Mouse (Mus musculus) heart, embryonic 12.5 days (tissue): Measurements from ENCODE around the gene Mast4. TPM values are rescaled to one million over a fixed set of nuclear protein-coding genes. Genes with fewer than 3 reads are reported as not detected.

ENCODE experiments used
- ATAC-seq: fragments of 200-750 bp; cut with Nextera tagmentation; 2 replicates; pipeline ENCODE4 v1.8.0; 2017; ENCODE audit warnings: moderate TSS enrichment, moderate library complexity; ENCODE audit not compliant: insufficient number of reproducible peaks, low FRiP score
- H3K27ac ChIP-seq: fragments of 300-500 bp; sonication (generic); 2 replicates; pipeline ENCODE4 v1.5.1; 2016; ENCODE audit warnings: mild to moderate bottlenecking, moderate library complexity; ENCODE audit not compliant: poor library complexity, severe bottlenecking
- H3K27me3 ChIP-seq: fragments of 300-500 bp; sonication (generic); replicated peaks from 2 replicates; pipeline ENCODE4 v1.6.1; 2016; ENCODE audit warnings: mild to moderate bottlenecking, moderate library complexity
- H3K36me3 ChIP-seq: fragments of 300-500 bp; sonication (generic); 2 replicates; pipeline ENCODE4 v1.6.1; 2016; ENCODE audit warnings: mild to moderate bottlenecking, moderate library complexity
- H3K4me1 ChIP-seq: fragments of 300-500 bp; sonication (generic); replicated peaks from 2 replicates; pipeline ENCODE4 v1.6.1; 2016; ENCODE audit warnings: mild to moderate bottlenecking
- H3K4me2 ChIP-seq: fragments of 300-500 bp; sonication (generic); 2 replicates; pipeline ENCODE4 v1.6.1; 2016; ENCODE audit warnings: mild to moderate bottlenecking, moderate library complexity
- H3K4me3 ChIP-seq: fragments of 300-500 bp; sonication (generic); 2 replicates; pipeline ENCODE4 v1.5.1; 2016; ENCODE audit warnings: mild to moderate bottlenecking
- H3K9ac ChIP-seq: fragments of 300-500 bp; sonication (generic); 2 replicates; pipeline ENCODE4 v1.6.1; 2016; ENCODE audit warnings: mild to moderate bottlenecking, moderate library complexity
- H3K9me3 ChIP-seq: fragments of 300-500 bp; sonication (generic); replicated peaks from 2 replicates; pipeline ENCODE4 v1.6.1; 2016; ENCODE audit warnings: mild to moderate bottlenecking, moderate library complexity
- WGBS: fragments of 180-500 bp; shearing (Covaris S2); methylation state at CpG from one replicate; pipeline ENCODE4 v1.1.7; 2016; 5-methylcytosine and 5-hydroxymethylcytosine counted together
- polyA plus RNA-seq: library from polyadenylated mRNA; unstranded; fragments of >200 nt; fragmentation: Nextera tagmentation; extraction: Ambion mirVana; gene quantifications from 2 replicates; pipeline ENCODE4 v1.2.1, GENCODE M21; 2016

Mast4 gene
- polyA plus RNA-seq, 1 experiment from 2014 or later: 52.1 TPM

DNA sequence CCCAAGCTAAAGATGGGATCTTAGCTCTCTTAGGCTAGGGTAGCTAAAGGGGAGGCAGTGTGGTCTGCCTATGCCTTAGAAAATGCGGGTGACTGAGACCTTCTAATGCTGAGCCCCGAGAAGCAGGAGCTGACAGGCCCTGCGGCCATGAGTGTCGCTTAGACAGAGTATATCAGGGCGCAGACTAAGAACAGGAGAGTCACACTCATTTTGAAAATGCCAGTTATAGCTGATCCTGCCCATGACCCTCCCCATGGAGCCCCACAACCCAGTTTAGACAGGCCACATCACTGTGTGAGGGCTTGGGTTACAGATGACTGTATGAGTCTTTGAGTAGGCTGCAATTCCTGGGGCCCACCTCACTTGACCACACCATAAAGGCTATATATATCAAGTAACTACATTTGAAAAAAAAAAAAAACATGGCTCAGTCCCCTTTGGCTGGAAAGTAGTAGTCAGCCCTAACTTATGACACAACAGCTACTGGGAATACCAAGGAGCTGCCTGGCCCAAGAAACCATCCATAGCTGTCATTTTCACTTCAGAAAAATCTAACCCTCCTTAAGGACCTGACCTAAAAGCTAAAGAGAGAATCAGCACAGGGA is 460.8 kb downstream of the Mast4 start:
- 88% methylated on average over 5 of the region's 5 CpGs for WGBS
- H3K9ac ChIP-seq: no peak overlapping the region
- peak overlapping the region; percentile 47; the same call in 1 of the 2 replicates for H3K27ac ChIP-seq
- H3K9me3 ChIP-seq: 0 out of 2 replicates have a peak, but pooled peaks cover under 1% of the 10 kb centered on the region
- no peaks in the 10 kb centered on the region for H3K27me3 ChIP-seq
- H3K4me1 ChIP-seq: peaks cover 73% of the 10 kb centered on the region
- peaks cover under 1% of the 10 kb centered on the region; the same call in 1 of the 2 replicates for H3K36me3 ChIP-seq
- H3K4me3 ChIP-seq: no peak overlapping the region
- H3K4me2 ChIP-seq: no peak overlapping the region
- ATAC-seq: no peak

DNA sequence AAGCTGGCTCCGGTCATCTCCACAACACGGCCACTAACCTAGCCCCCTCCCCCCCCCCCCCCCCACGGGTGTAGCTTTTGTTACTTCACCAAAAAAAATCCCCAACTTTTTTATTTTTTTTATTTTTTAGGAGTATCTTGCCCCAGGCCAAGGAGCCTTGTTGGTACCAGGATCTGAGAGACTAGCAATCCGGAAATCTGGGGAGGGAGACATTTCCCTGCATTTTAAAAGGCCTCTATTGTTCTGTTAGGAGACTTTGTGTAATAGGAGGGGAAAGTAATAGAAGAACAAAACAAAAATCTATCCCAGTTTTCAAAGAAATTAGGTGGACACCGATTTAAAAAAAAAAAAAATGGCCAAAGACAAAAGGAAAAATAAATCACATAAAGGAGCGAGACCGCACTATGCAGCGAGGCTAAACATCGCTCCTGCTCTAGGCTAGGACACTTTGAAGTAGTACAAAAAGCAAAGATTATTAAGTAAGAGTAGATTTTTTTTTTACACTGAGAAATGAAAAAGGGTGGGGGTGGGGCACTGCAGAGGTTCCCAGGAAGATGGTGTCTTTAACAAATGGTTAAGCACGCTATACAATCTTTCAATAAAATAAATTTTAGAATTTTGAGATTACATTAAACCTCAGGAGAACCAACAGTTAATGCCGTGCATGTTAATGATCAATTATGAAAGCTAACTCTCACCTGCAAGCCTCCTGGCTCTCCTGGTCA is 462.8 kb downstream of the Mast4 start:
- 78% methylated on average over 11 of the region's 11 CpGs for WGBS
- no peak for ATAC-seq
- no peak overlapping the region for H3K9ac ChIP-seq
- peaks cover 60% of the 10 kb centered on the region for H3K4me1 ChIP-seq
- H3K4me2 ChIP-seq: no peak overlapping the region
- 0 out of 2 replicates have a peak, but pooled peaks cover 3% of the 10 kb centered on the region for H3K9me3 ChIP-seq
- peaks cover 4% of the 10 kb centered on the region; the same call in 1 of the 2 replicates for H3K36me3 ChIP-seq
- H3K27me3 ChIP-seq: no peaks in the 10 kb centered on the region
- H3K27ac ChIP-seq: no peak overlapping the region
- H3K4me3 ChIP-seq: no peak overlapping the region

DNA sequence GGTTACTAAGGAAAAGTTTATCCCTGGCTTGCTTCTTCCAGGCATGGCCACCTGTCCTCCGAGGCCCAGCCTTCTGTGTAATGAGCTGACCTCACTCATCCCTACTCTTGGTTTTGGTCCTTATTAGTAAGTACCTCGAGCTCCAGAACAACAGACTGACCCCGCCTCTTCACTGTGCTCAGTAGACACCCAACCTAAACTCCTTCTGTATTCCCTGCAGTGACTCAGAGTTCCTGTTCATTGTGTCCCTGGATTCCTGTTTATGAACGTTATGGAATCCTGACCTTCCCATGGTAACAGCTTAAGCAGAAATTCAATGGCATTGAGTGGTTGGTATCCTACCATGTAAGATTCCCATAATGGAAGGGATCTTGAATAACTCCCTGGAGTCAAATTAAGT is 464.8 kb downstream of the Mast4 start:
- peaks cover 4% of the 10 kb centered on the region; the same call in 1 of the 2 replicates for H3K36me3 ChIP-seq
- no peak overlapping the region for H3K4me3 ChIP-seq
- H3K4me1 ChIP-seq: peaks cover 61% of the 10 kb centered on the region
- no peaks in the 10 kb centered on the region for H3K27me3 ChIP-seq
- no peak for ATAC-seq
- 0 out of 2 replicates have a peak, but pooled peaks cover 3% of the 10 kb centered on the region for H3K9me3 ChIP-seq
- no peak overlapping the region for H3K9ac ChIP-seq
- WGBS: 76% methylated on average over 4 of the region's 4 CpGs
- no peak overlapping the region for H3K27ac ChIP-seq
- no peak overlapping the region for H3K4me2 ChIP-seq

DNA sequence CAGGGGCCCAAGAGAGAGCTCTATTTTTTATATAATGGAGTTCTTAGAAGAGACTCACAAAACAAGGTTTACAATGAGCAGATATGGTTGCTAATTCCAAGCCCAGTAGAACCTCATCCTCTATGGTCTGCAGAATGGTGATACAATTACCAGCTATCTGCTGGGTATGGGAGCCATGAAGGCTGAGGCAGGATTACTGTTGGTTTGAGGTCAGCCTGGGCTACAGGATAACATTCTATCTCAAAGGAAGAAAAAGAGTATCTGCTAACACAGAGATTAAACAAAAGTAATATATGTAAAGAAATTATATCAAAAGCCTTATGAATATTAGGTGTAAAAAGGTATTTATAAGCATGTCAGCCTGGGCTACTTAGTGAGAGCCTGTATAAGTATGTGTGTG is 467.5 kb downstream of the Mast4 start:
- Histone ChIP-seq H3K36me3 (peaks cover 4% of the 10 kb centered on the region; the same call in 1 of the 2 replicates), H3K4me2 (peak overlapping the region; percentile 43; the same call in 1 of the 2 replicates), H3K9ac (no peak overlapping the region), H3K9me3 (0 out of 2 replicates have a peak, but pooled peaks cover 3% of the 10 kb centered on the region), H3K27me3 (no peaks in the 10 kb centered on the region), H3K4me1 (peaks cover 50% of the 10 kb centered on the region), H3K4me3 (no peak overlapping the region), H3K27ac (peak overlapping the region; percentile 81)
- no peak for ATAC-seq

DNA sequence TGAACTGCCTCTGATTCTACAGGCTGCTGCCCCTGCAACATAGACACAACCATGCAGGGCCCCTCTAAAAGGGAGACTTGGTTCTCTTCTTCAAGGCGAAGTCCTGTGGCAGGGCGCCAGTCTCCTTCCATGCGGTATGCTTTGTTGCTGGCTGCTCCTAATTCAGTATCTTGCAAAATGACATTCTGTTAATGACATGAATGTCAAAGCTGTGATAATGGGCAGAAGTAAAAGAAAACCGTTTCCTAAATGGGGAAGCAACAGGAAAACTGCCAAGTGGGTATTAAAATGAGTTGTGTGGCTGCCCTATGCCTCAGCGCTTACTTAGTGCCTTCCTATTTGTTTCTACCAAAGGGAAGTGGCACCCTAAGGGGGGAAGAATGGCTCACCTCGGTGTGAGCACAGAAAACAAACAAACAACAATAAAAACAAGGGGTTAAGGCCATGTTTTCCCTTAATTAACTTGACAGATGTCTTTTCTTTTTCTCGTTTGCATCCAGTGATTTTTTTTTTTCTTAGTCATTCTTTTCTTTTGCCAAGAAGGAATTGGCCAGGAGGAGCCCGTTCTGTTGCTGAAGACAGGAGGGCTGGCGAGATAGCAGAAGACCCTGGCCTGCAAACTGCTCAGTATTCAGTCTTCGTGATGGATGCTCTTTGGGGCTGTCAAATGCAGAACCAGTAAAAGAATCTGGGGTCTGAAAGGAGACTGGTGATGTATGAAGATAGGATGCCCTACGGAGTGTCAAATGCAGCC is 468.1 kb downstream of the Mast4 start:
- Histone ChIP-seq H3K4me3 (no peak overlapping the region), H3K9me3 (0 out of 2 replicates have a peak, but pooled peaks cover 3% of the 10 kb centered on the region), H3K4me2 (peak overlapping the region; percentile 43), H3K9ac (no peak overlapping the region), H3K4me1 (peaks cover 51% of the 10 kb centered on the region), H3K27me3 (no peaks in the 10 kb centered on the region), H3K27ac (peak overlapping the region; percentile 81), H3K36me3 (peaks cover 4% of the 10 kb centered on the region; the same call in 1 of the 2 replicates)
- ATAC-seq: peak; percentile 49; the same call in 1 of the 2 replicates
- WGBS: 24% methylated on average over 11 of the region's 11 CpGs

DNA sequence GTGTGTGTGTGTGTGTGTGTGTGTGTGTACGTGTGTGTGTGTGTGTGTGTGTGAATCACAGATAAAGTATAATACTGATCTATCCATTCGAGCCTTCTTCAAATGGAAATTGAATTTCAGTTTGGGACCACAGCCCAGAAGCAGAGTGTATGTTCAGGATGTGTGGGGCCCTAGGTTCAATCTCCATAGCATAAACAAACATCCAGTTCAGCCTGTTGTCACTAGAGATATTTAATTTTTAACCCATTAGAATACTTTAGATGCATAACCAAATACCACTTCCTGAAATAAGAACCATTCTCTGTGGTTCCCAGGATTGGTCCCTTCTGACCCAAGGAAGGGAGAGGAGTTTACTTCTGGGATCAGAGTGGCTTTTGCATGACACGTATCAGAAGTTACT is 468.8 kb downstream of the Mast4 start:
- Histone ChIP-seq H3K36me3 (peaks cover 4% of the 10 kb centered on the region; the same call in 1 of the 2 replicates), H3K4me3 (no peak overlapping the region), H3K27me3 (no peaks in the 10 kb centered on the region), H3K4me1 (peaks cover 52% of the 10 kb centered on the region), H3K27ac (peak overlapping the region; percentile 81), H3K9ac (no peak overlapping the region), H3K9me3 (0 out of 2 replicates have a peak, but pooled peaks cover 3% of the 10 kb centered on the region), H3K4me2 (peak overlapping the region; percentile 43; the same call in 1 of the 2 replicates)
- 59% methylated on average over 3 of the region's 3 CpGs for WGBS
- ATAC-seq: no peak

DNA sequence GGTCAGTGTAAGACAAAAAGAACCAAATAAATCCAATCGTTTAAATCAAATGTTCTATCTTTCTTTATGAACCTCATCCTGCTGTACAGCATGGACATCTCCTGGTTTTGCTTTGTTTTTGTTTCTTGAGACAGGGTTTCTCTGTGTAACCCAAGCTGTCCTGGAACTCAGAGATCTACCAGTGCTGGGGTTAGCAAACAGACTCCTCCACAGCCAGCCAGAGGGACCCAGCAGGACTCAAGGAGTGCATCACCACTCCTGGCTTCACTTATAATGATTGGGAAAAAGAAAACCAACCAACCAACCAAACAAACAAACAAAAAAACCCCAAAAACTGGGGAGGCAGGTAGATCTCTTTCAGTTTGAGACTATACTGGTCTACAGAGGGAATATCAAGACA is 469.5 kb downstream of the Mast4 start:
- H3K4me3 ChIP-seq: no peak overlapping the region
- ATAC-seq: no peak
- H3K4me1 ChIP-seq: peaks cover 51% of the 10 kb centered on the region
- peak overlapping the region; percentile 18; the same call in 1 of the 2 replicates for H3K27ac ChIP-seq
- no peaks in the 10 kb centered on the region for H3K27me3 ChIP-seq
- 72% methylated on average over 1 of the region's 1 CpGs for WGBS
- H3K9me3 ChIP-seq: 0 out of 2 replicates have a peak, but pooled peaks cover 3% of the 10 kb centered on the region
- H3K4me2 ChIP-seq: no peak overlapping the region
- H3K9ac ChIP-seq: no peak overlapping the region
- H3K36me3 ChIP-seq: peaks cover 4% of the 10 kb centered on the region; the same call in 1 of the 2 replicates

DNA sequence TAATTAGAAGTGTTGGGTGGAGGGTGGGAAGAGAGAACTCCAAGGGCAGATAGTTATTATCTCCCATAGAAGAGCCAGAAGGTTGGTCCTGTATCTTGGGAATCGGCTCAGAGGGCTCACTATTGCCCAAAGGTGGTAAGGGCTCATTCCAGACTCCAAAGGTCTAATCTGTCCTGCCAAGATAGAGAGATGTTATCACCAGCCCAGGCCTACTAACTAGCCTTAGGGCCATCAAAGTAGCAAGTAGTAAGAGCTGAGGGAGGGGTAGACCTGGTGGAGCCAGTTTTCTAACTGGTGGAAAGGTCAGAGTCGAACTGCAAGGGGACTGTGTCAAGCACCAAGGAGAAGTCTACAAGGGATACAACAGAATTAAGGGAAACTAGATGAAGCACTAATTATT is 470.2 kb downstream of the Mast4 start:
- 46% methylated on average over 2 of the region's 2 CpGs for WGBS
- H3K4me2 ChIP-seq: no peak overlapping the region
- no peak overlapping the region for H3K4me3 ChIP-seq
- H3K9ac ChIP-seq: no peak overlapping the region
- H3K9me3 ChIP-seq: 0 out of 2 replicates have a peak, but pooled peaks cover 3% of the 10 kb centered on the region
- peaks cover 45% of the 10 kb centered on the region for H3K4me1 ChIP-seq
- H3K36me3 ChIP-seq: peaks cover 4% of the 10 kb centered on the region; the same call in 1 of the 2 replicates
- no peak overlapping the region for H3K27ac ChIP-seq
- ATAC-seq: no peak
- no peaks in the 10 kb centered on the region for H3K27me3 ChIP-seq

DNA sequence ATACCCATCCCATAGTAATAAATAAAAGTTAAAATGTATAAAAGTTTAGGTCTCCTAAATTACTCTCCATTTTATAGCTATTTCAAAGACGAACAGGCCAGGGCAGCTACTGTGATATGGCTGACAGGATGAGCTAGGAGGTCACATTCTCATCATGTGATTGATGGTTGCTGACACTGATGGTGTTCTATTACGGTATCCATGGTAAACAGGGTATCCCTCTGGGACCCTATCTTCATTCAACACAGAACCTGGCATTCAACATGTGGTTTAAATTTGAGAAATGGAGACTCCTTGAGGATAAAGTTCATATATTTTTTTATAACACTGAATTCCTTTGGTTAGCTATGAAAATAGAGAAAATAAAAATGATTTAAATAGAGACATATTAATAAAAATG is 471.3 kb downstream of the Mast4 start:
- H3K36me3 ChIP-seq: no peaks in the 10 kb centered on the region
- no peak for ATAC-seq
- 66% methylated on average over 2 of the region's 2 CpGs for WGBS
- no peak overlapping the region for H3K4me3 ChIP-seq
- H3K9ac ChIP-seq: no peak overlapping the region
- no peak overlapping the region for H3K4me2 ChIP-seq
- H3K27me3 ChIP-seq: no peaks in the 10 kb centered on the region
- no peak overlapping the region for H3K27ac ChIP-seq
- peaks cover 50% of the 10 kb centered on the region for H3K4me1 ChIP-seq
- H3K9me3 ChIP-seq: no peaks in the 10 kb centered on the region

DNA sequence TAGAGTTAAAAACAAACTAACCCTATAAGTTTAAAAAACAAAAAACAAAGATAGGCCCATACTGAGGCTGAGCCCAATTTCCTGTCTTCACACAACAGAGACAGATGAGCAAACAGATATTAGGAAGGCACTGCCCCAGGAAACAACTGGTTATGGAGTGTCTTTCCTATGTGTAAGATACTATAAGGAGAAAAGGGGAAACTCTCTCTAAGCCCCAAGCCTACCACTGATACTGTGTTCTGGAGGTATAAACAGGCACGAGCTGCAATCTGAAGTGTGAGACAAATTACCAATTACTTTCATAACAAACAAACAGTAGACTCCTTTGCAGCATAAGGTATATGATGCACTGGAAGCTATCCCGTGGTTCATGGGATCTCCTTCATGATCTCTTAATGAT is 471.9 kb downstream of the Mast4 start:
- Histone ChIP-seq H3K4me2 (no peak overlapping the region), H3K4me3 (no peak overlapping the region), H3K27ac (no peak overlapping the region), H3K36me3 (no peaks in the 10 kb centered on the region), H3K27me3 (no peaks in the 10 kb centered on the region), H3K4me1 (peaks cover 56% of the 10 kb centered on the region), H3K9me3 (no peaks in the 10 kb centered on the region), H3K9ac (no peak overlapping the region)
- no peak for ATAC-seq
- 66% methylated on average over 2 of the region's 2 CpGs for WGBS

DNA sequence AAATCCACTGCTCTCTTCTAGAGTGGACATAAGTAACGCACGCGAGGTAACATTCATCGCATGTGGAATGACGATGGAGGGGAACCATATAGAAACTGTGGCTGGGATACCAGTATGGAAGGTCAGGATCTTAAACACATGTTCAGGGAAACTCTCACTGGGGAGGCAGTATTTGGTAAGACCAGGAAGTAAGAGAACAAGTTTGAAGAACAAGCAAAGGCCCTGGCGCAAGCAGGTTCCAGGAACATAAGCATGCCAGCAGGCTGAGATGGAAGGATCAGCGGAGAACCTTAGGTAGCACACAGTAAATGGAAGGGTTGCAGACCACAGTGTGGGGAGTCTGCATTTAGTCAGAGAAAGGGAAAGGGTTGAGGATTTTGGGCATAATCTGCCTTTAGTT is 473.6 kb downstream of the Mast4 start:
- Histone ChIP-seq H3K9ac (no peak overlapping the region), H3K9me3 (no peaks in the 10 kb centered on the region), H3K27ac (0 out of 2 replicates have a peak overlapping the region, but pooled peaks have one; percentile 12), H3K36me3 (no peaks in the 10 kb centered on the region), H3K27me3 (no peaks in the 10 kb centered on the region), H3K4me2 (no peak overlapping the region), H3K4me1 (peaks cover 49% of the 10 kb centered on the region), H3K4me3 (no peak overlapping the region)
- 91% methylated on average over 7 of the region's 7 CpGs for WGBS
- ATAC-seq: no peak
